Mouse (Mus musculus) midbrain, embryonic 10.5 days (tissue): ENCODE results near the gene Cyp4f17. TPM values are rescaled to one million over a fixed set of nuclear protein-coding genes. Genes with fewer than 3 reads are reported as not detected.

Experiments
- polyA plus RNA-seq: library from polyadenylated mRNA; unstranded; fragments of >200 nt; fragmentation: Nextera tagmentation; extraction: Ambion mirVana; gene quantifications from 2 replicates; pipeline ENCODE4 v1.2.1, GENCODE M21; 2016

The Cyp4f17 gene
- polyA plus RNA-seq, 1 experiment from 2014 or later: 6.4 TPM

Other genes with a start within 250 kb of the Cyp4f17 start
- gene Brd4, start 221.3 kb upstream of the Cyp4f17 start, polyA plus RNA-seq: 110 and 112 TPM in 2 replicates
- 130 and 140 TPM in 2 replicates for gene Akap8, start 184.8 kb upstream of the Cyp4f17 start, polyA plus RNA-seq
- 90.2 and 106 TPM in 2 replicates for gene Akap8l, start 155.4 kb upstream of the Cyp4f17 start, polyA plus RNA-seq
- gene Wiz, start 116.6 kb upstream of the Cyp4f17 start, polyA plus RNA-seq: 22.3 and 25.6 TPM in 2 replicates
- 0.40 and 0.42 TPM in 2 replicates for gene Rasal3, start 102.5 kb upstream of the Cyp4f17 start, polyA plus RNA-seq
- gene Pglyrp2, start 81.9 kb upstream of the Cyp4f17 start, polyA plus RNA-seq: 0.07 TPM in 1 of 2 replicates, not detected in the other
- 0.15 and 0.87 TPM in 2 replicates for gene Cyp4f39, start 53.3 kb upstream of the Cyp4f17 start, polyA plus RNA-seq
- gene Cyp4f16, start 30.5 kb downstream of the Cyp4f17 start, polyA plus RNA-seq: 11.4 and 13.2 TPM in 2 replicates
- gene Cyp4f37, start 115.3 kb downstream of the Cyp4f17 start, polyA plus RNA-seq: 0.42 TPM in 1 of 2 replicates, not detected in the other
- gene Cyp4f40, start 152.8 kb downstream of the Cyp4f17 start, polyA plus RNA-seq: not detected in 2 replicates
- gene Cyp4f15, start 179.6 kb downstream of the Cyp4f17 start, polyA plus RNA-seq: 1.8 and 1.9 TPM in 2 replicates